Mouse (Mus musculus): ENCODE results near the gene Klc4. TPM values are rescaled to one million over a fixed set of nuclear protein-coding genes. Genes with fewer than 3 reads are reported as not detected.

Klc4 gene
- polyA plus RNA-seq, 2 experiments from 2014 or later: 5.6 to 11.2 TPM

GRCm38 (mm10) chr17:46588173-46588572 lies 57.6 kb downstream of the Klc4 start:
- no peak for ATAC-seq

DNA sequence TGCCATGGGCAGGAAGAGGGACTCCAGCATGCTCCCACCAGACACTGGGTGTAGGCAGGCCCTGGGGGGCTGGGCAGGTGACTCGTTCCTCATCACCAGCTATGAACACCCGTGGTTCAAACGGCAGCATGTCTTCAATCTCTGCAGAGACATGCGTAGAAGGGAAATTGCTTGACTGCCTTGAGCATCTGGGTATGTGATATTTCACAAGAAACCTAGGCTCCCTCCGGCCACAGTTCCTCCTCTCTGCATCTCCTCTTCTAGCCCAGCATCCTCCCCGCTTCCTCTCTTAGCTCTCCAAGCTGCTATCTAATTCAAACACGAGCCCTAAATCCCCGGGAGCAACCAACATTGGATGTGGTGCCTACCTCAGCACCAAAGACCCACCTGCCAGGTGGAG lies 59.5 kb downstream of the Klc4 start:
- ATAC-seq: no peak

Other genes with a start within 250 kb of the Klc4 start
- not detected for gene Crip3, start 217.1 kb downstream of the Klc4 start, polyA plus RNA-seq (2017; shearing (Covaris generic))
- not detected for gene Slc22a7, start 207.6 kb downstream of the Klc4 start, polyA plus RNA-seq (2017; shearing (Covaris generic))
- gene Ttbk1, start 158.3 kb downstream of the Klc4 start, polyA plus RNA-seq (2017; shearing (Covaris generic)): 1 to 10 TPM in 1 of 2 experiments, under 1 TPM in 1; 0.49 to 1.5 TPM
- gene Dnph1, start 149.3 kb downstream of the Klc4 start, polyA plus RNA-seq (2017; shearing (Covaris generic)): 10 to 100 TPM; 11.1 to 13.4 TPM
- gene Cul9, start 99.6 kb downstream of the Klc4 start, polyA plus RNA-seq (2017; shearing (Covaris generic)): 1 to 10 TPM; 2.7 to 3.5 TPM
- gene Srf, start 89.8 kb downstream of the Klc4 start, polyA plus RNA-seq (2017; shearing (Covaris generic)): 10 to 100 TPM in 1 of 2 experiments, 1 to 10 TPM in 1; 6.3 to 10.9 TPM
- under 1 TPM in 1 of 2 experiments, not detected in 1; 0.22 TPM for gene Ptk7, start 16.5 kb downstream of the Klc4 start, polyA plus RNA-seq (2017; shearing (Covaris generic))
- 10 to 100 TPM; 67.3 to 68.4 TPM for gene Mrpl2, start 207 bp upstream of the Klc4 start, polyA plus RNA-seq (2017; shearing (Covaris generic))
- gene Cul7, start 4.3 kb upstream of the Klc4 start, polyA plus RNA-seq (2017; shearing (Covaris generic)): 1 to 10 TPM; 2.8 to 4.1 TPM
- 10 to 100 TPM; 44.0 to 48.0 TPM for gene Rrp36, start 28.3 kb upstream of the Klc4 start, polyA plus RNA-seq (2017; shearing (Covaris generic))
- gene Mea1, start 32.8 kb upstream of the Klc4 start, polyA plus RNA-seq (2017; shearing (Covaris generic)): 100 to 1,000 TPM; 164 to 197 TPM
- 10 to 100 TPM; 22.0 to 28.7 TPM for gene Klhdc3, start 34.9 kb upstream of the Klc4 start, polyA plus RNA-seq (2017; shearing (Covaris generic))
- 10 to 100 TPM; 21.9 to 30.2 TPM for gene Ppp2r5d, start 59.1 kb upstream of the Klc4 start, polyA plus RNA-seq (2017; shearing (Covaris generic))
- gene Pex6, start 65.4 kb upstream of the Klc4 start, polyA plus RNA-seq (2017; shearing (Covaris generic)): 1 to 10 TPM; 2.9 to 4.0 TPM
- under 1 TPM; 0.54 to 0.83 TPM for gene Gnmt, start 83.1 kb upstream of the Klc4 start, polyA plus RNA-seq (2017; shearing (Covaris generic))
- 10 to 100 TPM; 19.2 to 21.6 TPM for gene Cnpy3, start 106.2 kb upstream of the Klc4 start, polyA plus RNA-seq (2017; shearing (Covaris generic))
- not detected for gene Ptcra, start 117.7 kb upstream of the Klc4 start, polyA plus RNA-seq (2017; shearing (Covaris generic))
- gene 2310039H08Rik, start 126.6 kb upstream of the Klc4 start, polyA plus RNA-seq (2017; shearing (Covaris generic)): 10 to 100 TPM; 20.0 to 25.1 TPM
- 100 to 1,000 TPM; 144 to 146 TPM for gene Rpl7l1, start 136.7 kb upstream of the Klc4 start, polyA plus RNA-seq (2017; shearing (Covaris generic))
- 1 to 10 TPM; 8.3 to 8.5 TPM for gene Bicral, start 212.5 kb upstream of the Klc4 start, polyA plus RNA-seq (2017; shearing (Covaris generic))
- 10 to 100 TPM; 10.4 to 12.4 TPM for gene Tbcc, start 244.7 kb upstream of the Klc4 start, polyA plus RNA-seq (2017; shearing (Covaris generic))

Data from activated CD4-positive, CD25-positive, alpha-beta regulatory T cell, adult 4 months (primary cell).